Mouse (Mus musculus) testis, adult 2 months (tissue): ENCODE results near the gene Cyp3a16.
"Not testable (repeated sequence)": the region's sequence is repeated elsewhere in the genome, so short reads cannot be mapped to it uniquely, and the experiment has no call there.

Experiments used
- CTCF ChIP-seq: fragments of 200-500 bp; IDR thresholded peaks from 2 replicates; pipeline ENCODE4 v1.5.1; 2012; ENCODE audit warnings: low read depth, mild to moderate bottlenecking, inconsistent platforms, low read length, moderate library complexity; ENCODE audit not compliant: control insufficient read depth, insufficient read depth, insufficient replicate concordance
- POLR2A ChIP-seq: fragments of 200-500 bp; IDR thresholded peaks from 2 replicates; pipeline ENCODE4 v1.6.1; 2012; ENCODE audit warnings: low read depth, mild to moderate bottlenecking, inconsistent platforms, low read length, moderate library complexity; ENCODE audit not compliant: control insufficient read depth

- not testable (repeated sequence) for TF ChIP-seq CTCF, POLR2A
Observed at GRCm38 (mm10) chr5:145469623-145470022, at the start of gene Cyp3a16.
